Mouse (Mus musculus) forebrain, embryonic 15.5 days (tissue): ENCODE measurements around the gene Arhgap5. TPM values are rescaled to one million over a fixed set of nuclear protein-coding genes. Genes with fewer than 3 reads are reported as not detected.

Source experiments
- ATAC-seq: fragments of 200-750 bp; cut with Nextera tagmentation; replicated peaks from 2 replicates; pipeline ENCODE4 v1.8.0; 2017; ENCODE audit warnings: mild to moderate bottlenecking, moderate TSS enrichment, moderate library complexity
- H3K27ac ChIP-seq: fragments of 300-500 bp; sonication (generic); replicated peaks from 2 replicates; pipeline ENCODE4 v1.5.1; 2015; ENCODE audit warnings: mild to moderate bottlenecking, inconsistent platforms
- H3K27me3 ChIP-seq: fragments of 300-500 bp; sonication (generic); 2 replicates; pipeline ENCODE4 v1.6.1; 2015; ENCODE audit warnings: inconsistent platforms
- H3K36me3 ChIP-seq: fragments of 300-500 bp; sonication (generic); 2 replicates; pipeline ENCODE4 v1.6.1; 2015; ENCODE audit warnings: mild to moderate bottlenecking, inconsistent platforms
- H3K4me1 ChIP-seq: fragments of 300-500 bp; sonication (generic); 2 replicates; pipeline ENCODE4 v1.6.1; 2015; ENCODE audit warnings: inconsistent platforms
- H3K4me2 ChIP-seq: fragments of 300-500 bp; sonication (generic); replicated peaks from 2 replicates; pipeline ENCODE4 v1.6.1; 2015; ENCODE audit warnings: mild to moderate bottlenecking, inconsistent platforms
- H3K4me3 ChIP-seq: fragments of 300-500 bp; sonication (generic); 2 replicates; pipeline ENCODE4 v1.5.1; 2015; ENCODE audit warnings: mild to moderate bottlenecking, inconsistent platforms
- H3K9ac ChIP-seq: fragments of 300-500 bp; sonication (generic); replicated peaks from 2 replicates; pipeline ENCODE4 v1.6.1; 2015; ENCODE audit warnings: mild to moderate bottlenecking, inconsistent platforms
- H3K9me3 ChIP-seq: fragments of 300-500 bp; sonication (generic); 2 replicates; pipeline ENCODE4 v1.6.1; 2016; ENCODE audit warnings: inconsistent platforms
- WGBS: fragments of 180-500 bp; shearing (Covaris S2); methylation state at CpG from one replicate; pipeline ENCODE4 v1.1.7; 2015; ENCODE audit warnings: mixed read lengths; 5-methylcytosine and 5-hydroxymethylcytosine counted together
- polyA plus RNA-seq: library from polyadenylated mRNA; unstranded; fragments of >200 nt; fragmentation: Nextera tagmentation; extraction: Ambion mirVana; gene quantifications from 2 replicates; pipeline ENCODE4 v1.2.1, GENCODE M21; 2015

Arhgap5 gene
- polyA plus RNA-seq, 1 experiment from 2014 or later: 37.1 TPM

GRCm38 (mm10) chr12:52493281-52493681 is 10.5 kb upstream of the Arhgap5 start:
- Histone ChIP-seq H3K36me3 (no peaks in the 10 kb centered on the region), H3K4me3 (no peak overlapping the region), H3K4me2 (no peak overlapping the region), H3K27ac (no peak overlapping the region), H3K4me1 (no peaks in the 10 kb centered on the region), H3K9ac (no peak overlapping the region), H3K27me3 (no peaks in the 10 kb centered on the region), H3K9me3 (no peaks in the 10 kb centered on the region)
- WGBS: 69% methylated on average over 6 of the region's 6 CpGs
- no peak for ATAC-seq

GRCm38 (mm10) chr12:52497209-52497608 is 6.6 kb upstream of the Arhgap5 start:
- Histone ChIP-seq H3K9ac (no peak overlapping the region), H3K27ac (no peak overlapping the region), H3K9me3 (no peaks in the 10 kb centered on the region), H3K36me3 (no peaks in the 10 kb centered on the region), H3K4me1 (no peaks in the 10 kb centered on the region; the same call in 1 of the 2 replicates), H3K4me3 (no peak overlapping the region), H3K4me2 (no peak overlapping the region), H3K27me3 (no peaks in the 10 kb centered on the region)
- ATAC-seq: no peak
- WGBS: 85% methylated on average over 3 of the region's 3 CpGs

- H3K4me2 ChIP-seq: no peak overlapping the region
- no peak overlapping the region for H3K27ac ChIP-seq
- ATAC-seq: no peak
- no peaks in the 10 kb centered on the region for H3K36me3 ChIP-seq
- no peaks in the 10 kb centered on the region for H3K27me3 ChIP-seq
- H3K4me1 ChIP-seq: peaks cover 19% of the 10 kb centered on the region
- no peaks in the 10 kb centered on the region for H3K9me3 ChIP-seq
- 69% methylated on average over 8 of the region's 8 CpGs for WGBS
- no peak overlapping the region for H3K4me3 ChIP-seq
- H3K9ac ChIP-seq: no peak overlapping the region
Observed at GRCm38 (mm10) chr12:52500915-52501833, 2.6 kb upstream of the Arhgap5 start.

- no peak overlapping the region for H3K9ac ChIP-seq
- H3K9me3 ChIP-seq: no peaks in the 10 kb centered on the region
- ATAC-seq: no peak
- peaks cover 20% of the 10 kb centered on the region for H3K4me1 ChIP-seq
- no peaks in the 10 kb centered on the region for H3K36me3 ChIP-seq
- no peaks in the 10 kb centered on the region for H3K27me3 ChIP-seq
- H3K4me3 ChIP-seq: no peak overlapping the region
- H3K4me2 ChIP-seq: no peak overlapping the region
- no peak overlapping the region for H3K27ac ChIP-seq
- WGBS: 48% methylated on average over 3 of the region's 3 CpGs
Observed at GRCm38 (mm10) chr12:52502161-52502560, 1.6 kb upstream of the Arhgap5 start.

- Histone ChIP-seq H3K9me3 (no peaks in the 10 kb centered on the region), H3K27ac (peak overlapping the region; percentile 99), H3K9ac (peak overlapping the region; percentile 62), H3K4me1 (peaks cover 20% of the 10 kb centered on the region), H3K4me3 (peak overlapping the region; percentile 63), H3K36me3 (no peaks in the 10 kb centered on the region), H3K4me2 (peak overlapping the region; percentile 70), H3K27me3 (no peaks in the 10 kb centered on the region)
- peak; percentile 55 for ATAC-seq
- under 1% methylated on average over 13 of the region's 13 CpGs for WGBS
Observed at GRCm38 (mm10) chr12:52503131-52503455, 679 bp upstream of the Arhgap5 start.

GRCm38 (mm10) chr12:52504331-52505181 is 784 bp downstream of the Arhgap5 start:
- H3K9me3 ChIP-seq: no peaks in the 10 kb centered on the region
- H3K4me1 ChIP-seq: peaks cover 20% of the 10 kb centered on the region
- WGBS: 1% methylated on average over 51 of the region's 78 CpGs
- no peaks in the 10 kb centered on the region for H3K36me3 ChIP-seq
- peak overlapping the region; percentile 63 for H3K4me3 ChIP-seq
- peak overlapping the region; percentile 99 for H3K27ac ChIP-seq
- peak overlapping the region; percentile 56 for H3K4me2 ChIP-seq
- no peaks in the 10 kb centered on the region for H3K27me3 ChIP-seq
- 0 out of 2 replicates have a peak, but pooled peaks have one; percentile 2 for ATAC-seq
- peak overlapping the region; percentile 80 for H3K9ac ChIP-seq

GRCm38 (mm10) chr12:52524699-52525098 is 20.9 kb downstream of the Arhgap5 start:
- Histone ChIP-seq H3K4me3 (no peak overlapping the region), H3K27me3 (no peaks in the 10 kb centered on the region), H3K27ac (no peak overlapping the region), H3K36me3 (no peaks in the 10 kb centered on the region), H3K4me2 (no peak overlapping the region), H3K9ac (no peak overlapping the region), H3K4me1 (no peaks in the 10 kb centered on the region), H3K9me3 (no peaks in the 10 kb centered on the region)
- 99% methylated on average over 2 of the region's 2 CpGs for WGBS
- no peak for ATAC-seq

- Histone ChIP-seq H3K9ac (no peak overlapping the region), H3K4me2 (no peak overlapping the region), H3K27me3 (no peaks in the 10 kb centered on the region), H3K9me3 (no peaks in the 10 kb centered on the region), H3K36me3 (no peaks in the 10 kb centered on the region), H3K4me1 (no peaks in the 10 kb centered on the region), H3K27ac (no peak overlapping the region), H3K4me3 (no peak overlapping the region)
- 89% methylated on average over 1 of the region's 1 CpGs for WGBS
- no peak for ATAC-seq
Observed at GRCm38 (mm10) chr12:52525486-52525885, 21.7 kb downstream of the Arhgap5 start.

GRCm38 (mm10) chr12:52529740-52530139 is 26.0 kb downstream of the Arhgap5 start:
- Histone ChIP-seq H3K36me3 (no peaks in the 10 kb centered on the region), H3K4me2 (no peak overlapping the region), H3K27ac (no peak overlapping the region), H3K4me1 (no peaks in the 10 kb centered on the region), H3K4me3 (no peak overlapping the region), H3K27me3 (no peaks in the 10 kb centered on the region), H3K9me3 (no peaks in the 10 kb centered on the region), H3K9ac (no peak overlapping the region)
- no peak for ATAC-seq
- 94% methylated on average over 3 of the region's 3 CpGs for whole genome bisulfite sequencing

GRCm38 (mm10) chr12:52541294-52541693 is 37.5 kb downstream of the Arhgap5 start:
- no peaks in the 10 kb centered on the region for H3K4me1 ChIP-seq
- H3K27ac ChIP-seq: no peak overlapping the region
- no peak for ATAC-seq
- H3K9me3 ChIP-seq: no peaks in the 10 kb centered on the region
- H3K4me2 ChIP-seq: no peak overlapping the region
- H3K27me3 ChIP-seq: no peaks in the 10 kb centered on the region
- no peaks in the 10 kb centered on the region for H3K36me3 ChIP-seq
- H3K4me3 ChIP-seq: no peak overlapping the region
- no peak overlapping the region for H3K9ac ChIP-seq
- 90% methylated on average over 4 of the region's 4 CpGs for WGBS

- H3K4me2 ChIP-seq: no peak overlapping the region
Observed at GRCm38 (mm10) chr12:52544532-52544931, 40.8 kb downstream of the Arhgap5 start.

GRCm38 (mm10) chr12:52552085-52552484 is 48.3 kb downstream of the Arhgap5 start:
- no peaks in the 10 kb centered on the region for H3K27me3 ChIP-seq
- H3K9ac ChIP-seq: no peak overlapping the region
- ATAC-seq: no peak
- WGBS: 98% methylated on average over 2 of the region's 2 CpGs
- H3K4me1 ChIP-seq: no peaks in the 10 kb centered on the region
- no peak overlapping the region for H3K27ac ChIP-seq
- no peak overlapping the region for H3K4me2 ChIP-seq
- H3K4me3 ChIP-seq: no peak overlapping the region
- no peaks in the 10 kb centered on the region for H3K36me3 ChIP-seq
- no peaks in the 10 kb centered on the region for H3K9me3 ChIP-seq

More at GRCm38 (mm10) chr12:52544532-52544931, 40.8 kb downstream of the Arhgap5 start:
- Histone ChIP-seq H3K9me3 (no peaks in the 10 kb centered on the region), H3K27me3 (no peaks in the 10 kb centered on the region), H3K4me1 (no peaks in the 10 kb centered on the region), H3K4me3 (no peak overlapping the region), H3K9ac (no peak overlapping the region), H3K36me3 (no peaks in the 10 kb centered on the region), H3K27ac (no peak overlapping the region)
- no peak for ATAC-seq
- 92% methylated on average over 3 of the region's 3 CpGs for WGBS
